Mouse (Mus musculus): ENCODE results near the gene Hoxb4. TPM values are rescaled to one million over a fixed set of nuclear protein-coding genes. Genes with fewer than 3 reads are reported as not detected.

Hoxb4 gene
- polyA plus RNA-seq, 1 experiment from 2014 or later: 3.3 TPM

DNA sequence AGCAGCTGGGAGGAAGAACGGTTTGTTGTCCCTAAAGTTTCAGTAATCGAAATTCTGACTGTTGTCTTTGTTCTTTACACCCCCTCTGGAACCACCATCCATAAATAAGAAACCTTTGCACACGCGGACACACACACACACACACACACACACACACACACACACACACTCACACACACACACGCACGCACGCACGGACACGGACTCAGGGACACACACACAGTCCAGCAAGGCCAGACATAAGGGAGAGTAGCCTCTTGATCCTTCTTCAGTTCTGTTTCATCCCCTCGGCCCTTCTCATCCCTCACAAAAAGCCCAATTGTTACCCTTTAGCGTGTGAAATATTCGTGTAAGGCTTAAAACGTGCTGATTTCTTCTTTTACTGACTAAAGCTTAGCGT lies 39.7 kb upstream of the Hoxb4 start:
- Histone ChIP-seq H3K9ac (ENCODE audit: low read depth, low read length) (no peak overlapping the region), H3K4me2 (ENCODE audit: low read length) (peak overlapping the region; percentile 3; the same call in 1 of the 2 replicates), H3K27ac (ENCODE audit: low read depth, low read length) (no peak overlapping the region; the same call in 1 of the 2 replicates)

DNA sequence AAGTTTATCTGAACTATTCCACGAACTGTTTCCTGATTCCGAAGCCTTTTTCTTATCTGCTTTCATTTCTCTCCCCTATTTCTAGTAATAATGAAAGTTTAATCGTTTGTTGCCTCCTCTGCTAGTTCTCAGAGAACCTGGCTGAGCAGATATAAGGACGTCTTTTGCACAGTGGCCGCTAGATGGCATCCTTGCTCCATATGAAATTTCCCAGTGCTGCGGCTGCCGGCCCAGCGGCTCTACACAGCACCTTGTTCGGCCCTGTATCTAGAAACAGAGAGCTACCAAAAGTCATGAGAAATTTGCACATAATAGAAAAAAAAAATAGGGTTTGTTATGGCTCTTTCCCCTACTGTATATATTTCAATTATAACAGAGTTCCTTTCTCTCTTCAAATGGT lies 39.3 kb upstream of the Hoxb4 start:
- peak; percentile 82 for ATAC-seq
- under 1% methylated on average over 9 of the region's 9 CpGs for WGBS
- H3K4me3 ChIP-seq (ENCODE audit: low read length): no peak overlapping the region
- H3K9me3 ChIP-seq (ENCODE audit: control insufficient read depth, low read length): no peaks in the 10 kb centered on the region
- H3K27ac ChIP-seq (ENCODE audit: low read depth, low read length): no peak overlapping the region
- no peak overlapping the region for H3K4me2 ChIP-seq (ENCODE audit: low read length)
- no peaks in the 10 kb centered on the region for H3K36me3 ChIP-seq (ENCODE audit: control insufficient read depth, insufficient read depth, low read length)
- no peak overlapping the region for H3K9ac ChIP-seq (ENCODE audit: low read depth, low read length)
- H3K4me1 ChIP-seq (ENCODE audit: control insufficient read depth, insufficient read depth, low read depth, low read length): no peaks in the 10 kb centered on the region
- peaks cover 70% of the 10 kb centered on the region for H3K27me3 ChIP-seq (replicated peaks; ENCODE audit: control insufficient read depth, insufficient read depth, low read length)

More for the DNA sequence above, 39.7 kb upstream of the Hoxb4 start:
- no peaks in the 10 kb centered on the region for H3K36me3 ChIP-seq (ENCODE audit: control insufficient read depth, insufficient read depth, low read length)
- H3K4me3 ChIP-seq (ENCODE audit: low read length): no peak overlapping the region
- peaks cover 70% of the 10 kb centered on the region for H3K27me3 ChIP-seq (replicated peaks; ENCODE audit: control insufficient read depth, insufficient read depth, low read length)
- no peaks in the 10 kb centered on the region for H3K9me3 ChIP-seq (ENCODE audit: control insufficient read depth, low read length)
- ATAC-seq: no peak
- 15% methylated on average over 14 of the region's 14 CpGs for WGBS
- H3K4me1 ChIP-seq (ENCODE audit: control insufficient read depth, insufficient read depth, low read depth, low read length): no peaks in the 10 kb centered on the region

DNA sequence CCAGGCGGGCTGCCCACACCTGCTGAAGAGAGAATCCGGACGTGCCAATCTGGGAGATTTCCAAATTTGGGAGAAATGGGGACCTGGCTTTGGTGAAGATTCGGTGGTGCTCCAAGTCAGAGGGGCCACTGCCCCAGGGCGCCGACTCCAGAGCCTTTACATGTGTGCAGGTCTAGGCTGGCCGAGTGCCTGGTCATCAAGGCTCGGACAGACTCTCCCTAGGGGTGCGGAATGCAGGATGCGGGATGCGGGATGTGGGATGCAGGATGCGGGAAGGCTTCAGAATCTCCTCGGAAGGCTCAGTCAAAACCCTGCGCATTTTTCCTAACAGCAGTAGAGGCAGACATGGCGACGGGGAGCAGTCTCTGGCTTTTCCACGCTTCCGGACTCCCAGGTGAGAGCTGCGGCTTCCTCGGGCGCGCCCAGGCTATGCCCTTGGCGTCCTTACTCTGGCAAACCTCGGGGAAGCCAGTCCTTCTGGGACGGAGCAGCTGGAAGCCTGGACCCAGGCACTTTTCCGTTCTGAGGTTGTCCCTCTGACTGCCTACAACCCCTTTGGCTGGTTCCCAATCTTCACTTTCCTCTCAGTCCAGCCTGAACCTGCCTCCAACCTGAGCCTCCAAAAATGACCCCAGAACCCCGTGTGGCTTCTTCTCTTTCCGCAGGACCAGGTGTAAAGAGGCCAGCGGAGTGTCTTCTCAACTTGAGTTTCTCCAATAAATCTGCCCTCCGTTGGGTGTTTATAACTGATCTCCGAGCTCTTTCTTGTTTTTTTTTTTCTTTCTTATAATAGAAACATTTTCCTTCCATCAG lies 38.4 kb upstream of the Hoxb4 start:
- Histone ChIP-seq H3K4me3 (ENCODE audit: low read length) (0 out of 2 replicates have a peak overlapping the region, but pooled peaks have one; percentile 6), H3K9ac (ENCODE audit: low read depth, low read length) (peak overlapping the region; percentile 35; the same call in 1 of the 2 replicates)
- no peak for ATAC-seq

GRCm38 (mm10) chr11:96280399-96281378 lies 37.4 kb upstream of the Hoxb4 start:
- Histone ChIP-seq H3K27me3 (replicated peaks; ENCODE audit: control insufficient read depth, insufficient read depth, low read length) (peaks cover 63% of the 10 kb centered on the region), H3K4me2 (ENCODE audit: low read length) (peak overlapping the region; percentile 21), H3K27ac (ENCODE audit: low read depth, low read length) (peak overlapping the region; percentile 63), H3K36me3 (ENCODE audit: control insufficient read depth, insufficient read depth, low read length) (no peaks in the 10 kb centered on the region), H3K4me1 (ENCODE audit: control insufficient read depth, insufficient read depth, low read depth, low read length) (peaks cover 2% of the 10 kb centered on the region; the same call in 1 of the 2 replicates), H3K4me3 (ENCODE audit: low read length) (no peak overlapping the region), H3K9ac (ENCODE audit: low read depth, low read length) (no peak overlapping the region), H3K9me3 (ENCODE audit: control insufficient read depth, low read length) (no peaks in the 10 kb centered on the region)
- ATAC-seq: no peak
- 6% methylated on average over 8 of the region's 8 CpGs for WGBS

More for the DNA sequence above, 38.4 kb upstream of the Hoxb4 start:
- WGBS: 3% methylated on average over 31 of the region's 31 CpGs
- Histone ChIP-seq H3K4me1 (ENCODE audit: control insufficient read depth, insufficient read depth, low read depth, low read length) (peaks cover 2% of the 10 kb centered on the region; the same call in 1 of the 2 replicates), H3K27me3 (replicated peaks; ENCODE audit: control insufficient read depth, insufficient read depth, low read length) (peaks cover 67% of the 10 kb centered on the region), H3K9me3 (ENCODE audit: control insufficient read depth, low read length) (no peaks in the 10 kb centered on the region), H3K4me2 (ENCODE audit: low read length) (peak overlapping the region; percentile 42), H3K36me3 (ENCODE audit: control insufficient read depth, insufficient read depth, low read length) (no peaks in the 10 kb centered on the region), H3K27ac (ENCODE audit: low read depth, low read length) (peak overlapping the region; percentile 46; the same call in 1 of the 2 replicates)

DNA sequence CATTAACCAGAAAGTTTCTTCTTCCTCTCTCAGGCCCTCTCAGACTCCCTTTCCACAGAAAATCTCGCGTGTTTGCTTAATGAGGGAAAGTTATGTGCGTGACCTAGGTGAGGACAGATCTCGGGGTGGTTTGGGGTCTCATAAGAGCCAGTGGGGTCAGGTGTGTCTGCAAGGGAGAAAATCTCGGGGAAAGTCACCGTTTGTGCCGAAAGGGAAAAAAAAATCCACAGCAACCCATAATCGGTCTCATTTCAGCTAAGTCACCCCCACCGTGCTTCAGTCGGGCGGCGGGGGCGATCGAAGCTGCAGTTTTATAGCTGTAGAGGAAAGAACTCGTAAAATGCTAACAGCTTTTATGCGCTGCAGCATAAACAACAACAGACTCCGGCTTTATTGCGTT lies 36.7 kb upstream of the Hoxb4 start:
- Histone ChIP-seq H3K4me2 (ENCODE audit: low read length) (peak overlapping the region; percentile 10), H3K9ac (ENCODE audit: low read depth, low read length) (no peak overlapping the region), H3K4me1 (ENCODE audit: control insufficient read depth, insufficient read depth, low read depth, low read length) (peaks cover 2% of the 10 kb centered on the region; the same call in 1 of the 2 replicates), H3K9me3 (ENCODE audit: control insufficient read depth, low read length) (peaks cover 3% of the 10 kb centered on the region; the same call in 1 of the 2 replicates), H3K4me3 (ENCODE audit: low read length) (no peak overlapping the region), H3K36me3 (ENCODE audit: control insufficient read depth, insufficient read depth, low read length) (no peaks in the 10 kb centered on the region), H3K27ac (ENCODE audit: low read depth, low read length) (no peak overlapping the region; the same call in 1 of the 2 replicates), H3K27me3 (replicated peaks; ENCODE audit: control insufficient read depth, insufficient read depth, low read length) (peaks cover 62% of the 10 kb centered on the region)
- WGBS: 4% methylated on average over 18 of the region's 18 CpGs
- ATAC-seq: no peak

DNA sequence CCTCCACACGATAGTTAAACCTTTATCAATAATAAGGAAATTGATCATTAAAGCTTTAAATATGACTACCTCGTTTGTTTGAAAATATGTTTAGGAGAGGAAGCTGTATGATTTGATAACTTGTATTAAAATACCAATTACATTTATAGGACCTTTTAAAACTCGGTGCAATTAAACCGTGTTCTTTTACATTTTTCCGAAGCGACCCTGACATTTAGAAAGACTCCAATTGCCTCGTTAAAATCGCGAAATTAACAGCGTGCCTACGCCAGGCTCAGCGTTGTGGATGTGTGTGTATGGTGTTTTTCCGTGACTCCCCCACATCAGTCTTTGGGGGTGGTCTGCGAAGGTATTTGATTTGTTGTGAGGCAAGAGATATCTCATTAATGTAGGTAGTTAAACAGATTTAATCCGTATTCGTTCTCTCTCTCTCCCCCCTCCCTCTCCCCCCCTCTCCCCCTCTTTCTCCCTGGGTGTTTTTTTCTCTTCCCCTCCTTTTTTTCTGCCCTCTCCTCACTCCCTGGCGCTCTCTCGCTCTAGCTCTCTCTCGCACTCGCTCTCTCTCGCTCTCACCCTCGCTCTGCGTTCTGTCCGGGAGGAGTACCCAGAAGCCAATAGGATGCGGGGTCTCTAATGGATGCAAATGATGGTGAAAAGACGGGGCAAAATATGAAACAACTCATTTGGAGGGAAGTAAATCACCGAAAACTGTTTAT lies 36.1 kb upstream of the Hoxb4 start, which contains the start of gene Hoxb8:
Gene Hoxb8, plus strand, starts transcription at position 51 of the 716 bp plus-strand sequence.
- Histone ChIP-seq H3K4me2 (ENCODE audit: low read length) (peak within 1 kb of the TSS; percentile 11), H3K4me3 (ENCODE audit: low read length) (peak within 1 kb of the TSS; percentile 43), H3K27ac (ENCODE audit: low read depth, low read length) (peak within 1 kb of the TSS; percentile 83), H3K36me3 (ENCODE audit: control insufficient read depth, insufficient read depth, low read length) (no peaks in the 10 kb centered on the region), H3K9me3 (ENCODE audit: control insufficient read depth, low read length) (peaks cover 3% of the 10 kb centered on the region; the same call in 1 of the 2 replicates), H3K4me1 (ENCODE audit: control insufficient read depth, insufficient read depth, low read depth, low read length) (peaks cover 2% of the 10 kb centered on the region; the same call in 1 of the 2 replicates), H3K9ac (ENCODE audit: low read depth, low read length) (no peak within 1 kb of the TSS; the same call in 1 of the 2 replicates), H3K27me3 (replicated peaks; ENCODE audit: control insufficient read depth, insufficient read depth, low read length) (peaks cover 57% of the 10 kb centered on the region)
- no peak for ATAC-seq
- WGBS: 2% methylated on average over 27 of the region's 27 CpGs

DNA sequence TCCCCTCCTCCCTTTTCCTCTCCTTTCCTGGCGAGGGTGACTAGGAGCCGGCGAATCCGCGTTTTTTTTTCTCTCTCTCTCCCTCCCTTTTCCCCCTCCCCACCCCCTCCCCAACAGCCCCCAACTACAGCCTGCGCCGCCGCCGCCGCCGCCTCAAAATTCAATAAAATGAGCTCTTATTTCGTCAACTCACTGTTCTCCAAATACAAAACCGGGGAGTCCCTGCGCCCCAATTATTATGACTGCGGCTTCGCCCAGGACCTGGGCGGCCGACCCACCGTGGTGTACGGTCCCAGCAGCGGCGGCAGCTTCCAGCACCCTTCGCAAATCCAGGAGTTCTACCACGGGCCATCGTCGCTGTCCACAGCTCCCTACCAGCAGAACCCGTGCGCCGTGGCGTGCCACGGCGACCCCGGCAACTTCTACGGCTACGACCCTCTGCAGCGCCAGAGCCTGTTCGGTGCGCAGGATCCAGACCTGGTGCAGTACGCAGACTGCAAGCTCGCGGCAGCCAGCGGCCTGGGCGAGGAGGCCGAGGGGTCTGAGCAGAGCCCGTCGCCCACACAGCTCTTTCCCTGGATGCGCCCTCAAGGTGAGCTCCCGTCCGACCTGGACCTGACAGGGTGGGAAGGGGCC lies 35.2 kb upstream of the Hoxb4 start:
- under 1% methylated on average over 47 of the region's 49 CpGs for WGBS
- Histone ChIP-seq H3K9ac (ENCODE audit: low read depth, low read length) (peak overlapping the region; percentile 59), H3K4me2 (ENCODE audit: low read length) (peak overlapping the region; percentile 21), H3K27me3 (replicated peaks; ENCODE audit: control insufficient read depth, insufficient read depth, low read length) (peaks cover 63% of the 10 kb centered on the region), H3K4me3 (ENCODE audit: low read length) (peak overlapping the region; percentile 43), H3K4me1 (ENCODE audit: control insufficient read depth, insufficient read depth, low read depth, low read length) (peaks cover 2% of the 10 kb centered on the region; the same call in 1 of the 2 replicates), H3K27ac (ENCODE audit: low read depth, low read length) (peak overlapping the region; percentile 83), H3K36me3 (ENCODE audit: control insufficient read depth, insufficient read depth, low read length) (no peaks in the 10 kb centered on the region), H3K9me3 (ENCODE audit: control insufficient read depth, low read length) (peaks cover 3% of the 10 kb centered on the region; the same call in 1 of the 2 replicates)
- ATAC-seq: no peak
